Mouse (Mus musculus) hindbrain, embryonic 15.5 days (tissue): ENCODE results near the gene Tceal7. TPM values are rescaled to one million over a fixed set of nuclear protein-coding genes. Genes with fewer than 3 reads are reported as not detected.
"Not testable (repeated sequence)": the region's sequence is repeated elsewhere in the genome, so short reads cannot be mapped to it uniquely, and the experiment has no call there.

Experiments used
- ATAC-seq: fragments of 200-750 bp; cut with Nextera tagmentation; 2 replicates; pipeline ENCODE4 v1.8.0; 2017; ENCODE audit warnings: low read depth, moderate number of reproducible peaks, moderate TSS enrichment; ENCODE audit not compliant: low FRiP score
- H3K27ac ChIP-seq: fragments of 300-500 bp; sonication (generic); replicated peaks from 2 replicates; pipeline ENCODE4 v1.5.1; 2015; ENCODE audit warnings: mild to moderate bottlenecking, inconsistent platforms
- H3K27me3 ChIP-seq: fragments of 300-500 bp; sonication (generic); 2 replicates; pipeline ENCODE4 v1.6.1; 2015; ENCODE audit warnings: control low read depth, inconsistent platforms
- H3K36me3 ChIP-seq: fragments of 300-500 bp; sonication (generic); 2 replicates; pipeline ENCODE4 v1.6.1; 2015; ENCODE audit warnings: control low read depth, inconsistent platforms
- H3K4me1 ChIP-seq: fragments of 300-500 bp; sonication (generic); replicated peaks from 2 replicates; pipeline ENCODE4 v1.6.1; 2015; ENCODE audit warnings: control low read depth, inconsistent platforms
- H3K4me2 ChIP-seq: fragments of 300-500 bp; sonication (generic); 2 replicates; pipeline ENCODE4 v1.6.1; 2015; ENCODE audit warnings: moderate library complexity, mild to moderate bottlenecking, inconsistent platforms
- H3K4me3 ChIP-seq: fragments of 300-500 bp; sonication (generic); 2 replicates; pipeline ENCODE4 v1.5.1; 2015; ENCODE audit warnings: mild to moderate bottlenecking, inconsistent platforms
- H3K9ac ChIP-seq: fragments of 300-500 bp; sonication (generic); 2 replicates; pipeline ENCODE4 v1.6.1; 2015; ENCODE audit warnings: inconsistent platforms
- H3K9me3 ChIP-seq: fragments of 300-500 bp; sonication (generic); 2 replicates; pipeline ENCODE4 v1.6.1; 2016; ENCODE audit warnings: control low read depth, inconsistent platforms
- WGBS: fragments of 180-500 bp; shearing (Covaris S2); methylation state at CpG from one replicate; pipeline ENCODE4 v1.1.7; 2015; 5-methylcytosine and 5-hydroxymethylcytosine counted together
- microRNA-seq: library from miRNA; unstranded; fragments of <30 nt; microRNA quantifications from one replicate; pipeline ENCODE4, GENCODE M21; 2016
- polyA plus RNA-seq: library from polyadenylated mRNA; unstranded; fragments of >200 nt; fragmentation: Nextera tagmentation; extraction: Ambion mirVana; gene quantifications from 2 replicates; pipeline ENCODE4 v1.2.1, GENCODE M21; 2015

The Tceal7 gene
- polyA plus RNA-seq, 1 experiment from 2014 or later = 2.7 TPM

DNA sequence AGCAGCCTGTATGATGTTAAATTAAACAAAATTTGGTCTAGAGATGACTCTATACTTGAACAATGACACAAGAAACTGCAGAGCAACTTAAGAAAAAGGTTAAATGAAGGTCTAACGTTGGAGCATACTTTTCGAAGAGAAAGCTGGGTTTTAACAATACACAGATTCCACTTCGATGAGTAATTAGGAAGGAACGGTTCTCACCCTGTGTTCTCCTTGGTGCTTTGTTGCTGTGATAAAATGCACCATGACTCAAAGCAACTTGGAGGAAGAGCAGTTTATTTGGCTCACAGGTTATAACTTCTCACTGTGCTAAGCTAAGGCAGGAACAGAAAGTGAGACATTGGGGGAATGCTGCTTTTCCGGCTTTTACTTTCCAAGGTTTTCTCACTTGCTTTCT is 53.1 kb downstream of the Tceal7 start:
- no peak overlapping the region for H3K4me3 ChIP-seq
- no peaks in the 10 kb centered on the region for H3K36me3 ChIP-seq
- peaks cover 15% of the 10 kb centered on the region for H3K4me1 ChIP-seq
- no peaks in the 10 kb centered on the region for H3K9me3 ChIP-seq
- no peak for ATAC-seq
- H3K9ac ChIP-seq = no peak overlapping the region
- H3K27ac ChIP-seq = no peak overlapping the region
- H3K4me2 ChIP-seq = no peak overlapping the region
- WGBS = 80% methylated on average over 5 of the region's 5 CpGs
- H3K27me3 ChIP-seq = no peaks in the 10 kb centered on the region

DNA sequence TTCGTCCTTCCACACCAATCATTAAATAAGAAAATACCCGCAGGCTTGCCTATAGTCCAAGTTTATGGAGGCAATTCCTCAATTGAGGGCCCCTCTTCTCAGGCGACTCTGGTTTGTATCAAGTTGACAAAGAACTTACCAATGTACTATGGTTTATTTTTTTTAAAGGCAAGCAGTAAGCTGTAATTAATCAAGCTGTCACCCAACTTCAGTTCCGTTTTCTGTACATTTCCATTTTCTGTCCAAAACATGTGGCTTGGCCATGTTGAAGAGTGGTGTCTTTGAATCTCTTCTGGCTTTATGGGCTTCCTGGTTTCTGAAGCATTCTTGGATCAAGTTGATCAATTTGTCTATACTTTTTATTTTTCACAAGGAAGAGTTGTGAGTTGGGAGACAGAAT is 53.6 kb downstream of the Tceal7 start:
- no peaks in the 10 kb centered on the region for H3K9me3 ChIP-seq
- no peak overlapping the region for H3K4me3 ChIP-seq
- peaks cover 15% of the 10 kb centered on the region for H3K4me1 ChIP-seq
- H3K9ac ChIP-seq = no peak overlapping the region
- WGBS = 82% methylated on average over 4 of the region's 4 CpGs
- no peak overlapping the region for H3K4me2 ChIP-seq
- no peaks in the 10 kb centered on the region for H3K36me3 ChIP-seq
- no peak overlapping the region for H3K27ac ChIP-seq
- no peaks in the 10 kb centered on the region for H3K27me3 ChIP-seq
- ATAC-seq = no peak

DNA sequence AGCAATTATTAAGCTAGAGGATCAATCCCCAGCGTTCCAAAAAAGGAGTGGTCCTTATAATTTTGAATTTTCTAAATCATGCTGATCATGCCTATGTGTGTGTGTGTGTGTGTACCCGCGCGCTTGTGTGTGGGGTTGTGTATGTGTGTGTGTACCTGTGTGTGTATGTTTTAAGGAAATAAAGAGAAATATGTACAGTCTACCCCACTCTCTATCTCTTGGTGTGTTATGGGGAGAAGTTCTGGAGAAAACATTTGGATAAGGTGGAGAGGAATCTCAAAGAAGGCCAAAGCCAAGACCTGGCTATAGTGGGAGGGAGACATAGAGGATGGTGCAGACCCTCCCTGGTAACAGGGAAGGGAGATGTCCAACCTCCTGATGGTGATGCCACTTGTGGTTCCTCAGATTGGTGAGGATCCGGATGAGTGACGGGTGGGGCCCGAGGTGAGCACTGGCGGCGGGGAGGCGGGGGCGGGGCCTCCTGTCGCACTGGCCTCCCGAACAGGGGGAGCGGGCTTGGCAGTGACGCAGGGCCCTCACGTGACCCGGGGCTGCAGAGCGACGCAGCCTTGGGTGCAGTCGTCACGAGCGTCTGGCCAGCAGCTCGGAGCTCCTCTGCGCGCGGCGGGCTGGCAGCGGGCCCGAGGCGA is 55.3 kb downstream of the Tceal7 start, which contains the start of gene Bex3:
Gene Bex3 (plus strand): TSS at position 511 of the 650 bp plus-strand sequence.
- Histone ChIP-seq H3K27ac (peak within 1 kb of the TSS; percentile 75), H3K4me1 (peaks cover 15% of the 10 kb centered on the region), H3K4me2 (peak within 1 kb of the TSS; percentile 57), H3K4me3 (peak within 1 kb of the TSS; percentile 45), H3K9ac (peak within 1 kb of the TSS; percentile 41)
- not testable (repeated sequence) for H3K36me3 ChIP-seq, H3K9me3 ChIP-seq, H3K27me3 ChIP-seq
- 67% methylated on average over 5 of the region's 30 CpGs for WGBS
- peak; percentile 97 for ATAC-seq

DNA sequence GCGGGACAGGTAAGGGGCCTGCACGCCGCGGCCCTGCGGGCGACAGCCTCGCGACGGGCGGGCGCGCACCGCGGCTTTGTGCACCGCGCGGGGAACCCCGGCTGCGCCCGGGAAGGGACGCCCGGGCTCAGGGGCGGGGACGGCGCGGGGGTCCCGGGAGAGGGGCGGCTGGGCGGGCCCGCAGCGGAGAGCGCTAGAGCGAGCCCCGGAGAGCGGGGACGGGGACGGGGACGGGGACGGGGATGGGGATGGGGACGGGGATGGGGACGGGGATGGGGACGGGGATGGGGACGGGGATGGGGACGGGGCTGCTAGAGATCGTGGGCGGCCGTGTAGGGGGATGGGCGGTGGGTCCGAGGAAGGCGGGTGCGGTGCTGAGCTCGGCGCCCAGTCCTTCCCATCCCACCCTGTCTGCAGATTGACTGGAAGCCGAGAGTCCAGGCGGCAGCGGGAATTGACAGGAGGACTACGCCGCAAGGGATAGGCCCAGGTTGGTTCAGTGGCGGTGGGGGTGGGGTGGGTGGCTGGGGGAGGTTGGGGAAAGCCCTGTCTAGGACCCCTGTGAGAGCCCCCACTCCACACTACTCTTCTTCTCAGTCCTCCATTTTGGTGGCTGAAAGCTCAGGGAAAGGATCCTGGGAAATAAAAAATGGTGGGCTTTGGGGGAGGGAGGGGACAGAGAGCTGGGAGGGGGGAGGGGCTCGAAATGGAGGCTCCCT is 56.0 kb downstream of the Tceal7 start:
- Histone ChIP-seq H3K4me3 (peak overlapping the region; percentile 45), H3K4me1 (peaks cover 15% of the 10 kb centered on the region), H3K27ac (peak overlapping the region; percentile 75), H3K9ac (peak overlapping the region; percentile 41), H3K4me2 (peak overlapping the region; percentile 57)
- peak; percentile 51 for ATAC-seq
- WGBS = 28% methylated on average over 18 of the region's 60 CpGs
- H3K27me3 ChIP-seq, H3K36me3 ChIP-seq, H3K9me3 ChIP-seq: not testable (repeated sequence)

GRCm38 (mm10) chrX:136274542-136274941 is 60.0 kb downstream of the Tceal7 start:
- Histone ChIP-seq H3K4me1 (peaks cover 15% of the 10 kb centered on the region), H3K36me3 (no peaks in the 10 kb centered on the region), H3K27ac (no peak overlapping the region), H3K4me2 (no peak overlapping the region), H3K27me3 (no peaks in the 10 kb centered on the region), H3K9me3 (no peaks in the 10 kb centered on the region), H3K9ac (no peak overlapping the region), H3K4me3 (no peak overlapping the region)
- no peak for ATAC-seq
- WGBS = 23% methylated on average over 3 of the region's 3 CpGs

DNA sequence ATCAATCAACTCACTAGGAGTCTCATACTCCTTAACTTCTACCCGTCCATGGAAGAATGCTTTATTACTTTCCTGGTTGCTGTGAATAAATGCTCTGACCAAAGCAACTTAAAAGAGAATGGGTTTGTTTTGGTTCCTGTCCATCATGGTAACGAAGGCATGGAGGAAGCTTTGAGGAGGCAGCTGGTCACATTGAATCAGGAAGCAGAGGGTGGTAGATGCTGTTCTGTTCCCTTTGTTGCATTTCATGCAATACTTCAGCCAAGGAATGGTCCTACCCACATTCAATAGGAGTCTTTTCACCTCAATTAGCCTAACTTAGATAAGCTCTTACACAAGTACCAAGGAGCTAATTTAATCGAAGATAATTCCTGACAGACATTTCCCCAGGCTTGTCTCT is 60.8 kb downstream of the Tceal7 start:
- ATAC-seq = no peak
- Histone ChIP-seq H3K27ac (no peak overlapping the region), H3K4me1 (peaks cover 15% of the 10 kb centered on the region), H3K4me3 (no peak overlapping the region), H3K9me3 (no peaks in the 10 kb centered on the region), H3K4me2 (no peak overlapping the region), H3K9ac (no peak overlapping the region), H3K27me3 (no peaks in the 10 kb centered on the region), H3K36me3 (no peaks in the 10 kb centered on the region)
- WGBS = 19% methylated on average over 3 of the region's 3 CpGs

Small RNA genes within 50 kb of the gene (microRNA-seq; reads per million reads assigned to microRNA genes)
- gene Mir6383 = not detected

Other genes with a start within 250 kb of the Tceal7 start
- 248 and 258 TPM in 2 replicates for gene Arxes2, start 221.0 kb upstream of the Tceal7 start, polyA plus RNA-seq
- gene Arxes1, start 181.4 kb upstream of the Tceal7 start, polyA plus RNA-seq = 138 and 141 TPM in 2 replicates
- gene Bex2, start 146.5 kb upstream of the Tceal7 start, polyA plus RNA-seq = 704 and 736 TPM in 2 replicates
- not detected in 2 replicates for gene Nxf3, start 129.5 kb upstream of the Tceal7 start, polyA plus RNA-seq
- gene Bex4, start 75.8 kb upstream of the Tceal7 start, polyA plus RNA-seq = 142 and 146 TPM in 2 replicates
- gene Tceal8, start 42.4 kb upstream of the Tceal7 start, polyA plus RNA-seq = 119 and 125 TPM in 2 replicates
- 35.3 and 37.8 TPM in 2 replicates for gene Tceal5, start 10.9 kb upstream of the Tceal7 start, polyA plus RNA-seq
- gene Bex1, start 734 bp downstream of the Tceal7 start, polyA plus RNA-seq = 259 and 270 TPM in 2 replicates
- gene Tceal9, start 30.3 kb downstream of the Tceal7 start, polyA plus RNA-seq = 236 and 251 TPM in 2 replicates
- 743 and 769 TPM in 2 replicates for gene Bex3, start 55.5 kb downstream of the Tceal7 start, polyA plus RNA-seq